Mouse (Mus musculus): Measurements from ENCODE around the gene Uba1.

DNA sequence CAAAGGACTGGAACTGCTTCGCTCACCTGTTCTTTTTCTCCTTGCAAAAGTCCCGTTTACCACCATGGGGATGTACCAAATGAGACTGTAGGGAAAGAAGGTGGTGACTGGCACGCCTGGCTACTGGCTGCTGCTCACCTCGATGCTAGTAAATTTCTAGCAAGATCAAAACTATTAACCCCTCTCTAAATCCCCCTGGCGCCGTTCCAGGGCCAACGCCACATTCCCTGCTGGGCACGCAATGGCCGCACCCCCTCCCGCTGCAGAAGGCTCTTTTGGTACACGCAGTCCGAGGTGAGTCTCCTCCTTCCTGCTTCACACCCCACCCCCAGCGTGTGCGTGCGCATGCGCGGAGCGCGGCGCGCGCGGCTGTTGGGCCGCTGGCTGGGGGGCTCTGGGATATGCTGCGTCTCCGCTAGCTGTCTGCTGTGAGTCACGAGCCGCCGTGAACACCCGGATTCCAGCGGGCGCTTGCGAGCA lies 30.0 kb downstream of the Uba1 start:
- TF ChIP-seq CTCF (IDR thresholded peaks at IDR 0.05; ENCODE audit: insufficient read depth, low read depth, low read length) = no peak
- peak; percentile 67 for TF ChIP-seq POLR2A (IDR thresholded peaks at IDR 0.05; ENCODE audit: insufficient read depth, low read depth, low read length)
